Mouse (Mus musculus): ENCODE measurements around the gene Ccl28. TPM values are rescaled to one million over a fixed set of nuclear protein-coding genes. Genes with fewer than 3 reads are reported as not detected.
"Not testable (repeated sequence)": the region's sequence is repeated elsewhere in the genome, so short reads cannot be mapped to it uniquely, and the experiment has no call there.

Gene Ccl28
- polyA plus RNA-seq, 1 experiment from 2014 or later = 0.27 TPM

DNA sequence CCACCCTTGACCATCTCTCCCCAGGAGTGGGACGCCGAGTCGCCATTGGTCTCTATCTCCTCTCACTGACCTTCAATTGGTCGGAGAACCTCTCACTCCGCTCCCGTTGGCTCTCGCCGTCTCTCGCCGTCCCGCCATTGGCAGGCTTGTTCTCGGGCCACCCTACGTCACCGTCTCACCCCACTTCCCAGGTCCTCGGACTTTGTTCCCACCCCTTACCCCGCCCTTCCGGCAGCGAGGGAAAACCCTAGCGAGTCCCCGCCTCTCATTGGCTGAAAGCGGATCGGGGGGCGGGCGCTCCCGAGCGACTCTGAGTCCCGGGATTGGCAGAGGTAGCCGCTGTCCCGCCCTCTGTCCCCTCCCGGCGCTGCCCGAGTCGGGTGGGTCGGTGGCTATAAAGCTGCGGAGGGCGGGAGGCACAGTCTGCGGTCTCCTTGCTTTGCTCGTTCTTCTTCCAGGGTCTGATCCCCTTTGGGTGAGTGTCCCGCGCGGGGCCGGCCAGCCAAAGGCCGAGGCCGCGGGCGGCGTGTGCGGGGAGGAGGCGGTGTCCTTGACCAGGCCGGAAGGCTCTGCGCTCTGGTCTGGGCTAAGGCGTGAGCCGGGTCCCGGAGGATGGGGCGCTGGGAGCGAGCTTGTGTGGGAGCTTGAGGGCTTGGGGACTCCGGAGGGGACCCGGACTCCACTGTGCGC, 66.6 kb downstream of the Ccl28 start, which contains the start of gene Hmgcs1:
Gene Hmgcs1, plus strand, starts transcription at position 341 of the 690 bp plus-strand sequence.
- Histone ChIP-seq H3K27me3 (no peaks in the 10 kb centered on the region), H3K9ac (peak within 1 kb of the TSS; percentile 84), H3K4me1 (peaks cover 21% of the 10 kb centered on the region), H3K4me3 (replicated peaks) (peak within 1 kb of the TSS; percentile 77), H3K9me3 (replicated peaks) (no peaks in the 10 kb centered on the region), H3K36me3 (no peaks in the 10 kb centered on the region), H3K4me2 (replicated peaks) (peak within 1 kb of the TSS; percentile 71), H3K27ac (replicated peaks) (peak within 1 kb of the TSS; percentile 99)
- peak; percentile 100 for ATAC-seq (ENCODE audit: insufficient number of reproducible peaks, low FRiP score, low TSS enrichment, low read depth)
- under 1% methylated on average over 59 of the region's 59 CpGs for WGBS

DNA sequence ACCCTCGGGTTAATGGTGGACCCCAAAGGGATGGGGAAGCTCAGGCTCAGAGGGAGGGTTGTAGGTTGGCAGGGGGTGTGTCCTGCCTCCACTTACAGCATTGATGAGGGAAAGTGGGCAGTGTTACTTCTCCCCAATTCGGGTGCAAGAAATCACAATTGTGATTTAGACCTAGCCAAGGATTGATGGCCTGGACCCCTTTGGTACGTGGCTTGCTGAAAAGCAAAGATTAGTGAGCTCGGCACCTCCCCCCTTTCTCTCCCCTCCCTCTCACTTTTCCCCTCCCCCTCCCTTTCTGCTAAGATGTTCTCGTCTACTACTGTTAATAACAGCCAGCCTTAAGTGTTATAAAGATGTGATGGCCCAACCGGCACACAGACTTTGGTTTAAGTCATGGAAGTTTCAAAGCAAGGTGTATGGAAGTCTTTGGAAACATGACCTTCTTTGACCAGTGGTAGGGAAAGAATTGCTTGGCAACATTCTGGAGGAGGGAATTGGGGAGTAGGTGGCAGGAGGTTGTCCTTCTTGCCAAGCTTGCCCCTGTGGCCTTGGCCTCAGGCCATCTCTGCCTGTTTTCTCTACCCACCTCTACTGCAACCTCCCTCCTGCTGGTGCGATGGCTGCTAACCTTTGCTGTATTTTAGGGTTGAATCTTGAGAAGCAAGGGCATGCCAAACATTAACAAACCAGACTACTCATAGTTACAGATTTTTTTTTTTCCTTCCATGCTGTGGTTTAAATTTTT, 67.4 kb downstream of the Ccl28 start:
- Histone ChIP-seq H3K4me1 (peaks cover 26% of the 10 kb centered on the region), H3K9ac (peak overlapping the region; percentile 84), H3K27me3 (no peaks in the 10 kb centered on the region), H3K4me2 (replicated peaks) (peak overlapping the region; percentile 71), H3K4me3 (replicated peaks) (peak overlapping the region; percentile 77), H3K27ac (replicated peaks) (peak overlapping the region; percentile 99), H3K36me3 (no peaks in the 10 kb centered on the region), H3K9me3 (replicated peaks) (no peaks in the 10 kb centered on the region)
- no peak for ATAC-seq (ENCODE audit: insufficient number of reproducible peaks, low FRiP score, low TSS enrichment, low read depth)
- 2% methylated on average over 7 of the region's 7 CpGs for WGBS

DNA sequence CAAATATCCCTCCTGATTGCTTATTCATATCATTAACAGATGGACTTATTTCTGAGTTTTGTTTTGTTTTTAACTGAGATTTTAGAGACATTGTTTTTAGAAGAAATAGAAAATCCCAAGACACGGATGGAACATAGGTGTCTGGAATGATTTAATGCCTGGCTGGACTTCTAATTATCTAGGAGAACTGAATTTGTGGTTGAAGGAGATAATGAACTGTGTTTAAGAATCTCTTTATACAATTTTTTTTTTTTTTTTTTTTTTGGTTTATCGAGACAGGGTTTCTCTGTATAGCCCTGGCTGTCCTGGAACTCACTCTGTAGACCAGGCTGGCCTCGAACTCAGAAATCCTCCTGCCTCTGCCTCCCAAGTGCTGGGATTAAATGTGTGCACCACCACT, 68.3 kb downstream of the Ccl28 start:
- H3K9ac ChIP-seq; H3K27me3 ChIP-seq; H3K27ac ChIP-seq (replicated peaks); ATAC-seq (ENCODE audit: insufficient number of reproducible peaks, low FRiP score, low TSS enrichment, low read depth); H3K9me3 ChIP-seq (replicated peaks); H3K36me3 ChIP-seq: not testable (repeated sequence)
- Histone ChIP-seq H3K4me3 (replicated peaks) (peak overlapping the region; percentile 77), H3K4me2 (replicated peaks) (peak overlapping the region; percentile 71), H3K4me1 (peaks cover 30% of the 10 kb centered on the region)
- 74% methylated on average over 3 of the region's 3 CpGs for WGBS

DNA sequence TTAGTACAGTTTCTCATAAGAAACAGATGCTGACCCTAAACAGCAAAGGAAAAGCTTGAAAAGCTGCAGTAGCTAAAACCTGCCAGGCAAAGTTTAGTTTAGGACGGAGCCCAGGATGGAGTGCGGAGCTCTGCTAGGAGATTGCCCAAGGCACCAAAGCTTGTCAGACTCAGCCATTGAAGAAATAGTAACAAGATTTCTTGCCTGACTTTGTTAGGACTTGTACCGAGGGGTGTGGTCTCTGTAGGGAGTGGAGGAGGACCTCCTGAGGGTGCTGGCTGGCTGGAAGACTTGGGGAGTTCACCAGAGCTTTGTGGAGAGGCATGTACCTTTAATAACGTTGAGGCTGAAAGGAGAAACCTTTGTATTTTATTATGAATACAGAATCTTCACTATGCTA, 72.1 kb downstream of the Ccl28 start:
- peaks cover 32% of the 10 kb centered on the region for H3K4me1 ChIP-seq
- no peak overlapping the region for H3K4me2 ChIP-seq (replicated peaks)
- WGBS = 40% methylated on average over 4 of the region's 4 CpGs
- H3K9me3 ChIP-seq (replicated peaks) = no peaks in the 10 kb centered on the region
- H3K4me3 ChIP-seq (replicated peaks) = no peak overlapping the region
- peaks cover 15% of the 10 kb centered on the region for H3K36me3 ChIP-seq
- peak; percentile 63 for ATAC-seq (ENCODE audit: insufficient number of reproducible peaks, low FRiP score, low TSS enrichment, low read depth)
- peak overlapping the region; percentile 2; the same call in 1 of the 2 replicates for H3K27ac ChIP-seq (replicated peaks)
- H3K9ac ChIP-seq = no peak overlapping the region
- no peaks in the 10 kb centered on the region for H3K27me3 ChIP-seq

DNA sequence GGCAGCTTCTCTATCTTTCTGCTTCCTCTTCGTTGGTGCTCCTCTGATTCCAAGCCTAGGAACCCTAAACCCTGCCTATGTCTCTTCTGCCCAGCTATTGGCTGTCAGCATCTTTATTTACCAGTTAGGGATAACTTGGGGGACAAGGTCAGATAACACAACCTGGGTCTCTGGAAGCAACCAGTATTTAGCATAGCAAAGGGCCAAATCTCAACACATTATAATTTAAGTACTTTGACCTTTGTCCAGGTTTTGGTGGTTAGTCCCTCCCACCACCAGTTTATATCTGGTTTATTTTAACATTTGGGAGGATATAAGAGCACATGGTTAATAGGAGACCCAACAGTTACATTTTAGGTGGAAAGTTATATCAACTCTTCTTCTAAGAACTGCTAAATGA, 72.9 kb downstream of the Ccl28 start:
- H3K4me1 ChIP-seq = peaks cover 27% of the 10 kb centered on the region
- ATAC-seq (ENCODE audit: insufficient number of reproducible peaks, low FRiP score, low TSS enrichment, low read depth) = no peak
- WGBS = 62% methylated on average over 1 of the region's 1 CpGs
- H3K27me3 ChIP-seq = no peaks in the 10 kb centered on the region
- no peak overlapping the region for H3K9ac ChIP-seq
- H3K4me3 ChIP-seq (replicated peaks) = no peak overlapping the region
- H3K27ac ChIP-seq (replicated peaks) = no peak overlapping the region
- no peak overlapping the region for H3K4me2 ChIP-seq (replicated peaks)
- H3K9me3 ChIP-seq (replicated peaks) = no peaks in the 10 kb centered on the region
- H3K36me3 ChIP-seq = peaks cover 20% of the 10 kb centered on the region

DNA sequence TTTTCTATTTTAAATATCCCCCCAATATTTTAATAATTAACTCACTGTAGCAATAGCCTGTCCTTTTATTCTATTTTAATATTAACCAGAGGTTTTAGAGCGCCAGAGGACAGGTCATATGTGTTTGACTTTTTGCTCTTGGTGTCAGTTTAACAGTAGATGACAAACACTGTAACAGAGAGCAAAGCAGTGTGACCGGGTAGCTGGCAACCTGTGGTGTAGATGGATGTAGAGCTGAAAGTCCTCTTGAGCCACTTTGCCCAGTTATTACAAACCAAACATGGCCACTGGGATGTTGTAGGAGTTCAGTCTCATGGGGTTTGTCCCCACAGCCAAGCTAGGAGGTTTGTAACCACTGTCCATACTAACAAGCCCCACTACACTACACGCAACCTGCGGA, 74.8 kb downstream of the Ccl28 start:
- Histone ChIP-seq H3K9me3 (replicated peaks) (no peaks in the 10 kb centered on the region), H3K36me3 (peaks cover 35% of the 10 kb centered on the region), H3K27me3 (no peaks in the 10 kb centered on the region), H3K4me3 (replicated peaks) (no peak overlapping the region), H3K4me2 (replicated peaks) (no peak overlapping the region), H3K27ac (replicated peaks) (no peak overlapping the region), H3K4me1 (peaks cover 19% of the 10 kb centered on the region), H3K9ac (no peak overlapping the region)
- ATAC-seq (ENCODE audit: insufficient number of reproducible peaks, low FRiP score, low TSS enrichment, low read depth) = no peak
- 86% methylated on average over 4 of the region's 4 CpGs for WGBS

Other genes starting within 250 kb of the Ccl28 start
- 60.7 and 63.9 TPM in 2 replicates for gene Paip1, start 195.2 kb upstream of the Ccl28 start, polyA plus RNA-seq (2015; fragmentation: Nextera tagmentation; extraction: Ambion mirVana)
- gene 4833420G17Rik, start 161.1 kb upstream of the Ccl28 start, polyA plus RNA-seq (2015; fragmentation: Nextera tagmentation; extraction: Ambion mirVana) = 64.1 and 70.5 TPM in 2 replicates
- gene Tmem267, start 135.8 kb upstream of the Ccl28 start, polyA plus RNA-seq (2015; fragmentation: Nextera tagmentation; extraction: Ambion mirVana) = 1.5 and 2.3 TPM in 2 replicates
- gene 3110070M22Rik, start 135.4 kb upstream of the Ccl28 start, polyA plus RNA-seq (2015; fragmentation: Nextera tagmentation; extraction: Ambion mirVana) = 1.4 and 1.8 TPM in 2 replicates
- 119 and 128 TPM in 2 replicates for gene Hmgcs1, start 66.6 kb downstream of the Ccl28 start, polyA plus RNA-seq (2015; fragmentation: Nextera tagmentation; extraction: Ambion mirVana)
- gene Nim1k, start 132.1 kb downstream of the Ccl28 start, polyA plus RNA-seq (2015; fragmentation: Nextera tagmentation; extraction: Ambion mirVana) = 1.7 and 1.8 TPM in 2 replicates
- 37.4 and 39.9 TPM in 2 replicates for gene Zfp131, start 167.1 kb downstream of the Ccl28 start, polyA plus RNA-seq (2015; fragmentation: Nextera tagmentation; extraction: Ambion mirVana)
- not detected in 2 replicates for gene AF067063, start 206.4 kb downstream of the Ccl28 start, polyA plus RNA-seq (2015; fragmentation: Nextera tagmentation; extraction: Ambion mirVana)
- gene D13Ertd608e, start 212.2 kb downstream of the Ccl28 start, polyA plus RNA-seq (2015; fragmentation: Nextera tagmentation; extraction: Ambion mirVana) = not detected in 2 replicates